Mouse (Mus musculus) ES-Bruce4 (cell line): ENCODE measurements around the gene Dcaf5. TPM values are rescaled to one million over a fixed set of nuclear protein-coding genes. Genes with fewer than 3 reads are reported as not detected.

ENCODE experiments used
- H3K27ac ChIP-seq: 2 replicates; pipeline ENCODE4 v1.5.1; 2012; ENCODE audit warnings: low read length, inconsistent platforms; ENCODE audit not compliant: insufficient read depth
- H3K27me3 ChIP-seq: 2 replicates; pipeline ENCODE4 v1.6.1; 2012; ENCODE audit warnings: mild to moderate bottlenecking, low read length, inconsistent platforms; ENCODE audit not compliant: control insufficient read depth, poor library complexity, insufficient read depth, severe bottlenecking
- H3K36me3 ChIP-seq: 2 replicates; pipeline ENCODE4 v1.6.1; 2012; ENCODE audit warnings: inconsistent platforms, mild to moderate bottlenecking, low read length, moderate library complexity; ENCODE audit not compliant: control insufficient read depth, poor library complexity, insufficient read depth, severe bottlenecking
- H3K4me1 ChIP-seq: one replicate; pipeline ENCODE4 v1.8.1; 2011; ENCODE audit warnings: low read length; ENCODE audit not compliant: control insufficient read depth, insufficient read depth
- H3K4me3 ChIP-seq: 2 replicates; pipeline ENCODE4 v1.5.1; 2011; ENCODE audit warnings: low read depth, mild to moderate bottlenecking, low read length
- H3K9ac ChIP-seq: 2 replicates; pipeline ENCODE4 v1.6.1; 2012; ENCODE audit warnings: low read depth, mild to moderate bottlenecking, inconsistent platforms; ENCODE audit not compliant: poor library complexity, severe bottlenecking
- H3K9me3 ChIP-seq: replicated peaks from 2 replicates; pipeline ENCODE4 v1.6.1; 2012; ENCODE audit warnings: mild to moderate bottlenecking, low read length, inconsistent platforms; ENCODE audit not compliant: control insufficient read depth, poor library complexity, insufficient read depth, severe bottlenecking
- CTCF ChIP-seq: IDR thresholded peaks from one replicate; pipeline ENCODE4 v1.8.1; 2011; ENCODE audit warnings: low read depth, low read length
- EP300 ChIP-seq: IDR thresholded peaks from 2 replicates; pipeline ENCODE4 v1.6.1; 2011; ENCODE audit warnings: low read depth, low read length; ENCODE audit not compliant: insufficient read depth
- POLR2A ChIP-seq: IDR thresholded peaks from one replicate; pipeline ENCODE4 v1.8.1; 2011; ENCODE audit warnings: low read length; ENCODE audit not compliant: insufficient read depth
- polyA plus RNA-seq: library from polyadenylated mRNA; stranded (reverse); fragments of >200 nt; gene quantifications from 2 replicates; pipeline ENCODE4 v1.2.4, GENCODE M21; 2011; ENCODE audit warnings: low read depth; ENCODE audit not compliant: missing spikeins, insufficient read depth, insufficient read length

Dcaf5 gene
- polyA plus RNA-seq, 1 experiment = 10.2 TPM

- Histone ChIP-seq H3K4me1 (peaks cover 3% of the 10 kb centered on the region), H3K9me3 (no peaks in the 10 kb centered on the region), H3K27me3 (no peaks in the 10 kb centered on the region), H3K36me3 (no peaks in the 10 kb centered on the region), H3K9ac (no peak overlapping the region), H3K4me3 (no peak overlapping the region), H3K27ac (no peak overlapping the region)
- TF ChIP-seq POLR2A = no peak
Measured at GRCm38 (mm10) chr12:80326047-80326446, 110.4 kb downstream of the Dcaf5 start.

GRCm38 (mm10) chr12:80324785-80325131, 111.6 kb downstream of the Dcaf5 start:
- no peak overlapping the region for H3K9ac ChIP-seq
- H3K36me3 ChIP-seq = no peaks in the 10 kb centered on the region
- H3K27me3 ChIP-seq = no peaks in the 10 kb centered on the region
- peaks cover 3% of the 10 kb centered on the region for H3K4me1 ChIP-seq
- no peaks in the 10 kb centered on the region for H3K9me3 ChIP-seq
- no peak overlapping the region for H3K4me3 ChIP-seq
- H3K27ac ChIP-seq = no peak overlapping the region
- no peak for TF ChIP-seq EP300

- Histone ChIP-seq H3K9me3 (no peaks in the 10 kb centered on the region), H3K36me3 (no peaks in the 10 kb centered on the region), H3K4me3 (no peak overlapping the region), H3K27me3 (no peaks in the 10 kb centered on the region), H3K9ac (no peak overlapping the region), H3K4me1 (peaks cover 3% of the 10 kb centered on the region), H3K27ac (no peak overlapping the region)
- TF ChIP-seq POLR2A (no peak), EP300 (no peak), CTCF (no peak)
Measured at GRCm38 (mm10) chr12:80324051-80324784, 112.2 kb downstream of the Dcaf5 start.

GRCm38 (mm10) chr12:80323371-80324050, 112.9 kb downstream of the Dcaf5 start:
- TF ChIP-seq EP300 (no peak), CTCF (peak; percentile 8)
- Histone ChIP-seq H3K4me1 (peaks cover 3% of the 10 kb centered on the region), H3K9ac (no peak overlapping the region), H3K27ac (no peak overlapping the region), H3K9me3 (no peaks in the 10 kb centered on the region), H3K36me3 (no peaks in the 10 kb centered on the region), H3K4me3 (no peak overlapping the region), H3K27me3 (no peaks in the 10 kb centered on the region)

GRCm38 (mm10) chr12:80322494-80322893, 113.9 kb downstream of the Dcaf5 start:
- H3K36me3 ChIP-seq = no peaks in the 10 kb centered on the region
- H3K4me1 ChIP-seq = peaks cover 3% of the 10 kb centered on the region
- H3K27me3 ChIP-seq = no peaks in the 10 kb centered on the region
- no peak overlapping the region for H3K4me3 ChIP-seq
- TF ChIP-seq POLR2A (no peak), CTCF (no peak), EP300 (no peak)
- H3K9me3 ChIP-seq = peaks cover 1% of the 10 kb centered on the region; the same call in 1 of the 2 replicates
- H3K27ac ChIP-seq = no peak overlapping the region
- no peak overlapping the region for H3K9ac ChIP-seq

- Histone ChIP-seq H3K9me3 (peaks cover 3% of the 10 kb centered on the region; the same call in 1 of the 2 replicates), H3K36me3 (no peaks in the 10 kb centered on the region), H3K4me1 (no peaks in the 10 kb centered on the region), H3K4me3 (no peak overlapping the region), H3K9ac (no peak overlapping the region), H3K27me3 (no peaks in the 10 kb centered on the region), H3K27ac (0 out of 2 replicates have a peak overlapping the region, but pooled peaks have one; percentile 29)
- no peak for TF ChIP-seq CTCF
- no peak for TF ChIP-seq EP300
- no peak for TF ChIP-seq POLR2A
Measured at GRCm38 (mm10) chr12:80319062-80319461, 117.3 kb downstream of the Dcaf5 start.
